Mouse (Mus musculus): ENCODE data around the gene Zfp526.

The Zfp526 gene

GRCm38 (mm10) chr7:25267751-25268463 is 46.7 kb downstream of the Zfp526 start:
- DNase-seq (ENCODE audit: low spot score), result peak; percentile 98

GRCm38 (mm10) chr7:25268588-25268987 is 47.4 kb downstream of the Zfp526 start:
- no peak for DNase-seq (ENCODE audit: low spot score)

DNA sequence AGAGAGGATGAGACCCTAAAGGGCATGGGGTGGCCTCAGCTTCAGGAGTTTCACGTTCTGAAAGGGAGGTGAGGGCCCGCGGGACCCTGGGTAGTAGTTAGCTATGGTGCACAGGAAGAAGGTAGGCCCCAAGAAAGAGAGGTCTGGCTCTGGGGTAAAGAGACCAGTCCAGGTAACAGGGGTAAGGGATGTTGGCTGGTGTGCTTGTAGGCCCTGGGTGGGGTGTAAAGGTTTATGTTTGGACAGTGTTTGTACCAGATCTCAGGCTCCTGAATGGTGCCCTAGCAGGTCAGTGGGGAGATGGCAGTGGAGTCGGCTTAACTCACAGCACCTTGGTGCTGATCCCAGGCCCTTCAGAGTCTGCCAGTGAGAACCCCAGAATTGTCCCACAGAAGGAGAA is 47.8 kb downstream of the Zfp526 start:
- DNase-seq (ENCODE audit: low spot score), result peak; percentile 13

DNA sequence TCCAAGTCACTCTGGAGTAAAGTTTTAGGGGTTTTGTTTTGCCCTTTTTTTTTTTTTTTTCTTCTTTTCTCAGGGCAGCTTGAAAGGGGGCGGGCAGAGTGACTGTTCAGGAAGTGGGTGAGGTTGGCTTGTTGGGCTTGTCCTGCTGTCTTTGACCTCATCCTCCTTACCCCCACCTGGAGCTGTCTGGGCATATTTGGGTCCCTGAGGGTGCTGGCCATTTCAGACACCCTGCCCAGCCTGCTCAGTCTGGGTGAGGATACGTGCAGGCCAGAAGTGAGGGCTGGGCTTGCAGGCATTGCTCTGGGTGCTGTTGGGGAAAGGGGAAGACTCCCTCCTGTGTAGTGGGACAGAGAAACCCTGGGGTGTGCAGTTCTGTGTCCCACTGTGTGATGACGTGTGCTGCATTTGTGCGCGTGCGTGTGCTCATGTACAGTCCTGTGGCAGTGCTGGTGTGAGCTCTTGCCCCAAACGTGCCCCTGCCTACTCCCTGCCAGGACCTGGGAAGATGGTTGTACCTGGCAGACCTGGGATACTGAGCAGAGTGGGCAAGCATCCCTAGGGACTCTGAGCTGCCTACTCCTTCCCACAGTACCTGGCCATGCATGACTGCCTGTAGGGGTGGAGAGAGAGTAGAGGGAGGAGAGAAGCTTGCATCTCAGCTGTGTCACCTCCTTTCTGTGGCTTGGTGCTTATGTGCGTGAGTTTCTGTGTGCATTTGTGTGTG is 48.5 kb downstream of the Zfp526 start:
- DNase-seq (ENCODE audit: low spot score), result peak; percentile 5

DNA sequence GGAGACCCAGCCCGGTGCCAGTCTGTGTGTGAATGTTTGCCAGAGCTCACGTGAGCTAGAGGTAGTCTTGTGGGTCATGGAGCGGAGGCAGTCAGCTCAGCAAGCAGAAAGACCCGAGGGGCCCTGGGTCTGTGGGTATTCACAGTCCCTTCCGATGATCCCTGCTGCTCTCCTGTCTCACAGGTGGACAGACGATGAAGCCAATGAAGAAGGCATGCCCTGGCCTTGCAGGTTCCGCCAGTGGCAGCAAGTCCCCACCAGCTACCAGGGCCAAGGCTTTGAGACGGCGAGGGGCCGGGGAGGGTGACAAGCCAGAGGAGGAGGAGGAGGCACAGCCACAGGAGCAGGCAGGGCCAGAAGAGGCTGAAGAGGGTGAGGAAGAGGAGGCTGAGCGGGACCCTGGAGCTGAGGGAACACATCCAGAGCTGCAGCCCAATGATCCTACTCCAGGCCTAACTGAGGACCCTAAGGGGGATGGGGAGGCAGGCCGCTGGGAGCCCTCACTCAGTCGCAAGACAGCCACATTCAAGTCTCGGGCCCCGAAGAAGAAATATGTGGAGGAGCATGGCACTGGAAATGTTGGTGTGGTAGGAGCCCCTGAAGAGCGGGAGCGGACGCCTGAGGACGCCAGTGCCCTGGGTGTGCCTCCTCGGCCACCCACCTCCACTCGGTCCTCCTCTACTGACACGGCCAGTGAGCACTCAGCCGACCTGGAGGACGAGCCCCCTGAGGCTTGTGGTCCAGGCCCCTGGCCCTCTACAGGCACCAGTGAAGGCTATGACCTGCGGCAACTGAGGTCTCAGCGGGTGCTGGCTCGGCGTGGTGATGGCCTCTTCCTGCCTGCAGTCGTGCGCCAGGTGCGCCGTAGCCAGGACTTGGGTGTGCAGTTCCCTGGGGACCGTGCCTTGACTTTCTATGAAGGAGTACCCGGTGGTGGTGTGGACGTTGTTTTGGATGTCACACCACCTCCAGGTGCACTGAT is 49.7 kb downstream of the Zfp526 start:
- peak; percentile 7 for DNase-seq (ENCODE audit: low spot score)

DNA sequence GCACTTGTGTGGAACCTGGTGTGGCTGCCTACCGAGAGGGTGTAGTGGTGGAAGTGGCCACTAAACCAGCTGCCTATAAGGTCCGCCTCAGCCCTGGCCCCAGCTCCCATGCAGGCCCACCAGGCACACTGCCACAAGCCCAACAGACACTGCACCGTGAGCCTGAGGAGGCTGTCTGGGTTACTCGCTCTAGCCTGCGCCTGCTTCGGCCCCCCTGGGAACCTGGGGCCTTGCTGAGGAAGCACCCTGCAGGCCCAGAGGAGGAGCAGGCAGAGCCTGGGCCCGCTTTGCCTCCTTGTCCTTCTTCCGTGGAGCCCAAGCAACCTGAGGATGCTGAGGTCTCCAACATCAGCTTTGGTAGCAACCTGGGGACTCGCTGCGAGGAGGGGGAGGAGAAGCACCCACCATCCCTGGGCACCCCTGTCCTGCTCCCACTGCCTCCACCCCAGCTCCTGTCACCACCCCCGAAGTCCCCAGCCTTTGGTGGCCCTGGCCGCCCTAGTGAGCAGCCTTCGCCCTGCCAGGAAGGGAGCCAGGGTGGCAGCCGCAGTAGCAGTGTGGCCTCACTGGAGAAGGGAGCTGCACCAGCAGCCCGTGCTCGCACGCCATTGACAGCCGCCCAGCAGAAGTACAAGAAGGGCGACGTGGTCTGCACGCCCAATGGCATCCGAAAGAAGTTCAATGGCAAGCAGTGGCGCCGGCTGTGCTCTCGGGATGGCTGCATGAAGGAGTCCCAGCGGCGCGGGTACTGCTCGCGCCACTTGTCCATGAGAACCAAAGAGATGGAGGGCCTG is 50.6 kb downstream of the Zfp526 start:
- peak; percentile 7 for DNase-seq (ENCODE audit: low spot score)

- DNase-seq (ENCODE audit: low spot score), result peak; percentile 4
These were observed 51.4 kb downstream of the Zfp526 start for GRCm38 (mm10) chr7:25272445-25273258.

GRCm38 (mm10) chr7:25273259-25274241 is 52.3 kb downstream of the Zfp526 start:
- DNase-seq (ENCODE audit: low spot score), result peak; percentile 7

DNA sequence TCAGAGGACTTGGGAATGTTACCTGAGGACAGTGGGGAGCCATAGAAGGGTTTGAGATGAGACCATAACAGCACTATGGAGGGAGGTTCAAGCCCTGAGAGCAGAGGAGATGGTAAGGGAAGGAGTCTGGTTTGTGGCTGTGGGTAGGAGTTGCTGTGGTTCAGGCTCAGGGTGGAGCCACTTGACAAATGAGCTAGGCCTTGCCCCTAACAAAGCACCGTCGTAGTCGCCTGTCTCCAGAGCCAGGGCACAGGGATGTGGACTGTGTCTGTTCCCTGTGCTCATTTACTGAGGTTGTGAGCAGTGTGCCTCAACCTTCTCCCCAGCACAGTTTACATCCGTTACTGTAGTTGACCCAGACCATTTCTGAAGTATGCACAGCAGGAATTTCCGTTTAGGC is 53.3 kb downstream of the Zfp526 start:
- DNase-seq (ENCODE audit: low spot score), result no peak

- DNase-seq (ENCODE audit: low spot score), result no peak
These were observed 53.8 kb downstream of the Zfp526 start for GRCm38 (mm10) chr7:25274996-25275395.

- peak; percentile 6 for DNase-seq (ENCODE audit: low spot score)
These were observed 54.5 kb downstream of the Zfp526 start for GRCm38 (mm10) chr7:25275555-25276298.

Data from ovary, postnatal 36 days (tissue).